Mouse (Mus musculus) spleen, adult 12 weeks (tissue): ENCODE measurements at regions not wholly inside any gene's neighbourhood (a gene's known extent, or its start where the extent isn't known, plus 50 kb on each side); places are given as distances from the start of the nearest gene placed in this dataset.
"Not testable (repeated sequence)": the region's sequence is repeated elsewhere in the genome, so short reads cannot be mapped to it uniquely, and the experiment has no call there.

Experiments
- DNase-seq: peaks from one replicate; pipeline ENCODE4 v3.0.0; 2022; ENCODE audit warnings: low spot score

- DNase-seq, result not testable (repeated sequence)
Measured at GRCm38 (mm10) chr6:3201507-3201906, 197.9 kb downstream of the Samd9l start.

DNA sequence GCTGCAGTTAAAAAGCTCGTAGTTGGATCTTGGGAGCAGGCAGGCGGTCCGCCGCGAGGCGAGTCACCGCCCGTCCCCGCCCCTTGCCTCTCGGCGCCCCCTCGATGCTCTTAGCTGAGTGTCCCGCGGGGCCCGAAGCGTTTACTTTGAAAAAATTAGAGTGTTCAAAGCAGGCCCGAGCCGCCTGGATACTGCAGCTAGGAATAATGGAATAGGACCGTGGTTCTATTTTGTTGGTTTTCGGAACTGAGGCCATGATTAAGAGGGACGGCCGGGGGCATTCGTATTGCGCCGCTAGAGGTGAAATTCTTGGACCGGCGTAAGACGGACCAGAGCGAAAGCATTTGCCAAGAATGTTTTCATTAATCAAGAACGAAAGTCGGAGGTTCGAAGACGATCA, 198.3 kb downstream of the Samd9l start:
- no peak for DNase-seq

GRCm38 (mm10) chr6:3200586-3200985, 198.8 kb downstream of the Samd9l start:
- peak; percentile 60 for DNase-seq

- not testable (repeated sequence) for DNase-seq
Measured at GRCm38 (mm10) chr6:3192424-3192820, 206.9 kb downstream of the Samd9l start.

- DNase-seq, result not testable (repeated sequence)
Measured at GRCm38 (mm10) chr6:3191695-3192423, 207.5 kb downstream of the Samd9l start.

- peak; percentile 51 for DNase-seq
Measured at GRCm38 (mm10) chr6:3183819-3184199, 215.6 kb downstream of the Samd9l start.

DNA sequence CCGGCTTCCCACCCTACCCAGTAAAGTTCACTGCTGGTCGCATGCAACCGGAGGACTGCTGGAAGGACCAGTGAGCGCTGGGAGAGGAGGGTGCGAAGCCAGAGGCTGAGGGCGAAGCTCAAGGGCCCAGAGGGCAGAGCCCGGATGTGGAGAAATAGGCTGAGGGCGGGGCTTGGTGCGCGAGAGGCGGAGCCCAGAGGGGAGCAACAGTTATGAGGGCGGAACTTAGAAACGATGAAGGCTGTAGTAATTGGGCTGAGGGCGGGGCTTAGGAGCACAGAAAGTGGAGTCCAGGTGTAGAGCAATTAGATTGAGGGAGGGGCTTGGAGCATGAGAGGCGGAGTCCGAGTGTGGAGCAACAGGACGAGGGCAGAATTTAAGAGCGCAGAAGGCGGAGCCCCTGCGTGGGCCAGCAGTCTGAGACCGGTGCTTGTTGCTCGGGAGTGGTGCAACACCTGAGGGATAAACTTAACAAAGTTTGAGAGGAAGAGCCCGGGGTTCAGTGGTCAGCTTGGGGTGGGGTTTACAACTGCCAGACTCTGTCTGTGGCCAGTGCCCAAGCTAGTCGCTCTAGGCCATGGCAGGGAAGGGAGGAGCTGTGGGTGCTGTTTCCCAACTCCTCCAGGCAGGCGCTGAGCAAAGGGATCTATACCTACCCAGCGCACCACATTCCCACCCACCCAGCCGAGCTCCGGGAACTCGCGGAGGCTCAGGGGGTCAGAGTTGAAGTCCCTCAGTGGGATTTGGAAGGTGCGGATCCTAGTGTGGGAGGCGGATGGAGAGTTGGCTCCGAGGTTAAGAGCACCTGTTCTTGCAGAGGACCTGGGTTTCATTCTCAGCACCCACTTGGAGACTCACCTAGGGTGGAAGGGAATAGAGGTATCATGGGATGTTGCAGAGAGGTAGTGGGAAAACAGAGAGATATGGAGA, 216.2 kb downstream of the Samd9l start:
- peak; percentile 65 for DNase-seq

DNA sequence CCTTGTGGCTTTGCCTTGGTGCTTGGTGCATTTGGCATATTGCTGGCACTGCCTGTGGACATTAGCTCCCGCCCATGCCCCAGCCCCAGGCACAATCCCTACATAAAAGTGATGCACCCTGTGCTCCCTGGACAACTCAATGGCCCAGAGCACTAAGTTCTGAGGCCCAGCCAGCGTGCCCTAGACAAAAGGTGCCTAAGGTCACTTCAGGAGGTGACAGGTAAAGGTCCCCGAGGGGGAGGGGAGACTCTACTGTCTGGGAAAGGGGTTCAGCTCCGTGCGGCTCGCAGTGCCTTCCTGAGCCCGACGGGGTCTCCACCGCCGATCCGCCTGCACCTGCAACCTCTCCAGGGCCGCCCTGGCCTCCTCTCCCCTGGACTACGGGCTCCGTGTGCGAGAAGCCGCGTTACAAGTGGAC, 216.9 kb downstream of the Samd9l start:
- not testable (repeated sequence) for DNase-seq

- not testable (repeated sequence) for DNase-seq
Measured at GRCm38 (mm10) chr6:3179603-3180348, 219.6 kb downstream of the Samd9l start.

GRCm38 (mm10) chr6:3169479-3169878, 229.9 kb downstream of the Samd9l start:
- DNase-seq, result not testable (repeated sequence)

- not testable (repeated sequence) for DNase-seq
Measured at GRCm38 (mm10) chr6:3166149-3166548, 233.2 kb downstream of the Samd9l start.

DNA sequence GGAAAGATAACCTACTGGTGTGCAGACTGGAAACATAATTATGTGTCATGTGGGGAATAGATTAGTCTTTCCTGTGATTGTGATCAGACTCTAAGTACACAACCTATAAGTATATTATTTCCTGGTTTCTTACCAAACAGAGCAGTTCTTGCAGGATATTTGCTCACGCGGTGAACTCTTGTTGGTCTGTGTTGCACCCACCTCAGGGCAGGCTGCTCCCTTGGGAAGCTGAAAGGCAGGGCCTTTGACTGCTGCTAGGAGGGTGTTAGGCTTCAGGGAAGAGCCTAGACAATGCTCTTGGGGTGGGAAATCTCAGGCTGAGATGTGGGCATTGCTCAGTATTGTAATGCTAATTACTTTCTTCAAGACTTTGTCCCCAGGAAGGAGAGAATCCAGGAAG, 247.5 kb downstream of the Samd9l start:
- not testable (repeated sequence) for DNase-seq

DNA sequence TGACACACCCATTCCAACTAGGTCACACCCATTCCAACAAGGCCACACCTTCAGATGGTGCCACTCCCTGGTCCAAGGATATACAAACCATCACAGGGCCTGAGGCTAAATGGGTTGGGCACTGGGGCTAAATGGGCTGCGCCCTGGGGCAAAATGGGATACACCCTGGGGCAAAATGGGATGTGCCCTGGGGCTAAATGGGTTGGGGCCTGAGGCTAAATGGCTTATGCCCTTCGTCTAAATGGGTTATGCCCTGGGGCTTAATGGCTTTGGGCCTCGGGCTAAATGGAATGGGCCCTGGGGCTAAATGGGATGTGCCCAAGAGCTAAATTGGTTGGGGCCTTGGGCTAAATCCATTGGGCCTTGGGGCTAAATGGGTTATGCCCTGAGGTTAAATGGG, 261.5 kb downstream of the Samd9l start:
- DNase-seq, result not testable (repeated sequence)

GRCm38 (mm10) chr6:3133763-3134162, 265.6 kb downstream of the Samd9l start:
- DNase-seq, result not testable (repeated sequence)

GRCm38 (mm10) chr6:3116296-3116695, 283.1 kb downstream of the Samd9l start:
- not testable (repeated sequence) for DNase-seq
